Mouse (Mus musculus) midbrain, embryonic 10.5 days (tissue): ENCODE measurements at regions not wholly inside any gene's neighbourhood (a gene's known extent, or its start where the extent isn't known, plus 50 kb on each side); places are given as distances from the start of the nearest gene placed in this dataset.

ENCODE experiments used
- DNase-seq: peaks from one replicate; pipeline ENCODE4 v3.0.0-alpha.2; 2017; ENCODE audit warnings: low spot score
- H3K27ac ChIP-seq: fragments of 300-500 bp; sonication (generic); replicated peaks from 2 replicates; pipeline ENCODE4 v1.5.1; 2016; ENCODE audit warnings: mild to moderate bottlenecking
- H3K27me3 ChIP-seq: fragments of 300-500 bp; sonication (generic); 2 replicates; pipeline ENCODE4 v1.6.1; 2016; ENCODE audit warnings: low read depth, mild to moderate bottlenecking; ENCODE audit not compliant: poor library complexity, severe bottlenecking
- H3K36me3 ChIP-seq: fragments of 300-500 bp; sonication (generic); 2 replicates; pipeline ENCODE4 v1.6.1; 2016; ENCODE audit warnings: mild to moderate bottlenecking, moderate library complexity
- H3K4me1 ChIP-seq: fragments of 300-500 bp; sonication (generic); 2 replicates; pipeline ENCODE4 v1.6.1; 2016
- H3K4me3 ChIP-seq: fragments of 300-500 bp; sonication (generic); 2 replicates; pipeline ENCODE4 v1.5.1; 2016; ENCODE audit warnings: mild to moderate bottlenecking, moderate library complexity
- H3K9me3 ChIP-seq: fragments of 300-500 bp; sonication (generic); replicated peaks from 2 replicates; pipeline ENCODE4 v1.6.1; 2016; ENCODE audit warnings: mild to moderate bottlenecking
- WGBS: fragments of 180-500 bp; shearing (Covaris S2); methylation state at CpG from one replicate; pipeline ENCODE4 v1.1.7; 2016; 5-methylcytosine and 5-hydroxymethylcytosine counted together

- no peak for DNase-seq
- no peaks in the 10 kb centered on the region for H3K36me3 ChIP-seq
- WGBS = 88% methylated on average over 9 of the region's 9 CpGs
- H3K4me1 ChIP-seq = peaks cover 43% of the 10 kb centered on the region
- H3K27me3 ChIP-seq = peaks cover 58% of the 10 kb centered on the region
- H3K4me3 ChIP-seq = no peak overlapping the region
- peaks cover 2% of the 10 kb centered on the region; the same call in 1 of the 2 replicates for H3K9me3 ChIP-seq
- H3K27ac ChIP-seq = no peak overlapping the region
These were observed 161.1 kb downstream of the Efnb2 start for GRCm38 (mm10) chr8:8499921-8500320.

- peaks cover 10% of the 10 kb centered on the region; the same call in 1 of the 2 replicates for H3K9me3 ChIP-seq
- no peak for DNase-seq
- no peaks in the 10 kb centered on the region for H3K36me3 ChIP-seq
- H3K4me1 ChIP-seq = peaks cover 43% of the 10 kb centered on the region
- H3K27me3 ChIP-seq = peaks cover 66% of the 10 kb centered on the region
- 67% methylated on average over 5 of the region's 5 CpGs for WGBS
- no peak overlapping the region for H3K4me3 ChIP-seq
- no peak overlapping the region for H3K27ac ChIP-seq
These were observed 162.3 kb downstream of the Efnb2 start for GRCm38 (mm10) chr8:8498753-8499152.

- Histone ChIP-seq H3K27me3 (peaks cover 92% of the 10 kb centered on the region), H3K4me1 (peaks cover 40% of the 10 kb centered on the region), H3K27ac (no peak overlapping the region), H3K9me3 (peaks cover 10% of the 10 kb centered on the region; the same call in 1 of the 2 replicates), H3K36me3 (no peaks in the 10 kb centered on the region), H3K4me3 (no peak overlapping the region)
- DNase-seq = no peak
- WGBS = 69% methylated on average over 7 of the region's 7 CpGs
These were observed 165.6 kb downstream of the Efnb2 start for GRCm38 (mm10) chr8:8495472-8495871.

GRCm38 (mm10) chr8:8494281-8494680 lies 166.8 kb downstream of the Efnb2 start:
- Histone ChIP-seq H3K36me3 (no peaks in the 10 kb centered on the region), H3K27ac (no peak overlapping the region), H3K27me3 (peaks cover 90% of the 10 kb centered on the region), H3K9me3 (peaks cover 10% of the 10 kb centered on the region; the same call in 1 of the 2 replicates), H3K4me1 (peaks cover 49% of the 10 kb centered on the region), H3K4me3 (no peak overlapping the region)
- no peak for DNase-seq
- WGBS = 89% methylated on average over 10 of the region's 10 CpGs

GRCm38 (mm10) chr8:8491908-8492307 lies 169.1 kb downstream of the Efnb2 start:
- no peak overlapping the region for H3K27ac ChIP-seq
- DNase-seq = no peak
- peaks cover 50% of the 10 kb centered on the region for H3K4me1 ChIP-seq
- no peaks in the 10 kb centered on the region for H3K36me3 ChIP-seq
- WGBS = 84% methylated on average over 2 of the region's 2 CpGs
- peaks cover 10% of the 10 kb centered on the region; the same call in 1 of the 2 replicates for H3K9me3 ChIP-seq
- H3K27me3 ChIP-seq = peaks cover 79% of the 10 kb centered on the region
- no peak overlapping the region for H3K4me3 ChIP-seq

GRCm38 (mm10) chr8:8489784-8490183 lies 171.3 kb downstream of the Efnb2 start:
- Histone ChIP-seq H3K9me3 (peaks cover 6% of the 10 kb centered on the region; the same call in 1 of the 2 replicates), H3K27ac (peak overlapping the region; percentile 84), H3K4me3 (peak overlapping the region; percentile 45), H3K36me3 (no peaks in the 10 kb centered on the region), H3K4me1 (peaks cover 63% of the 10 kb centered on the region), H3K27me3 (peaks cover 80% of the 10 kb centered on the region)
- peak; percentile 57 for DNase-seq
- 2% methylated on average over 9 of the region's 9 CpGs for WGBS

- Histone ChIP-seq H3K36me3 (no peaks in the 10 kb centered on the region), H3K27ac (peak overlapping the region; percentile 84), H3K27me3 (peaks cover 79% of the 10 kb centered on the region), H3K4me3 (peak overlapping the region; percentile 45), H3K9me3 (no peaks in the 10 kb centered on the region), H3K4me1 (peaks cover 72% of the 10 kb centered on the region)
- DNase-seq = peak; percentile 65
- WGBS = 3% methylated on average over 26 of the region's 26 CpGs
These were observed 172.1 kb downstream of the Efnb2 start for GRCm38 (mm10) chr8:8488695-8489571.

- Histone ChIP-seq H3K9me3 (no peaks in the 10 kb centered on the region), H3K36me3 (no peaks in the 10 kb centered on the region), H3K27me3 (peaks cover 79% of the 10 kb centered on the region), H3K4me3 (peak overlapping the region; percentile 45), H3K4me1 (peaks cover 78% of the 10 kb centered on the region), H3K27ac (peak overlapping the region; percentile 84)
- 30% methylated on average over 9 of the region's 9 CpGs for WGBS
- no peak for DNase-seq
These were observed 172.8 kb downstream of the Efnb2 start for GRCm38 (mm10) chr8:8488191-8488694.

GRCm38 (mm10) chr8:8487706-8488105 lies 173.3 kb downstream of the Efnb2 start:
- Histone ChIP-seq H3K27ac (peak overlapping the region; percentile 84), H3K4me3 (peak overlapping the region; percentile 45; the same call in 1 of the 2 replicates), H3K4me1 (peaks cover 84% of the 10 kb centered on the region), H3K36me3 (no peaks in the 10 kb centered on the region), H3K9me3 (no peaks in the 10 kb centered on the region), H3K27me3 (peaks cover 79% of the 10 kb centered on the region)
- peak; percentile 69 for DNase-seq
- WGBS = 8% methylated on average over 5 of the region's 5 CpGs

- no peak for DNase-seq
- no peaks in the 10 kb centered on the region for H3K36me3 ChIP-seq
- no peaks in the 10 kb centered on the region for H3K9me3 ChIP-seq
- WGBS = 90% methylated on average over 3 of the region's 3 CpGs
- H3K27me3 ChIP-seq = peaks cover 79% of the 10 kb centered on the region
- H3K27ac ChIP-seq = no peak overlapping the region
- H3K4me1 ChIP-seq = peaks cover 86% of the 10 kb centered on the region
- no peak overlapping the region for H3K4me3 ChIP-seq
These were observed 174.2 kb downstream of the Efnb2 start for GRCm38 (mm10) chr8:8486866-8487265.

- DNase-seq = no peak
- H3K9me3 ChIP-seq = no peaks in the 10 kb centered on the region
- H3K36me3 ChIP-seq = no peaks in the 10 kb centered on the region
- H3K4me1 ChIP-seq = peaks cover 84% of the 10 kb centered on the region
- H3K27me3 ChIP-seq = peaks cover 76% of the 10 kb centered on the region
- H3K27ac ChIP-seq = no peak overlapping the region
- no peak overlapping the region for H3K4me3 ChIP-seq
- WGBS = 49% methylated on average over 3 of the region's 3 CpGs
These were observed 175.8 kb downstream of the Efnb2 start for GRCm38 (mm10) chr8:8485252-8485651.

GRCm38 (mm10) chr8:8484546-8484945 lies 176.5 kb downstream of the Efnb2 start:
- WGBS = 8% methylated on average over 8 of the region's 8 CpGs
- Histone ChIP-seq H3K27ac (no peak overlapping the region; the same call in 1 of the 2 replicates), H3K4me1 (peaks cover 77% of the 10 kb centered on the region)

More at GRCm38 (mm10) chr8:8484546-8484945, 176.5 kb downstream of the Efnb2 start:
- Histone ChIP-seq H3K36me3 (no peaks in the 10 kb centered on the region), H3K4me3 (no peak overlapping the region), H3K9me3 (no peaks in the 10 kb centered on the region), H3K27me3 (peaks cover 73% of the 10 kb centered on the region)
- no peak for DNase-seq
